Mouse (Mus musculus) kidney, adult 2 months (tissue): ENCODE data around the gene Riox1.
"Not testable (repeated sequence)": the region's sequence is repeated elsewhere in the genome, so short reads cannot be mapped to it uniquely, and the experiment has no call there.

Experiments
- CTCF ChIP-seq: fragments of 200-500 bp; conservative IDR thresholded peaks from 2 replicates; pipeline ENCODE4 v1.5.1; 2011; ENCODE audit warnings: low read depth, mild to moderate bottlenecking, control low read depth, low read length, moderate library complexity, mixed read lengths; ENCODE audit not compliant: insufficient read depth, insufficient read length
- POLR2A ChIP-seq: fragments of 200-500 bp; IDR thresholded peaks from one replicate; pipeline ENCODE4 v1.6.1; 2011; ENCODE audit warnings: low read depth, low read length, control low read depth

GRCm38 (mm10) chr12:83938592-83938991, 11.8 kb upstream of the Riox1 start:
- not testable (repeated sequence) for TF ChIP-seq CTCF, POLR2A
